Mouse (Mus musculus) G1E (cell line): Measurements from ENCODE around the gene Sgca. TPM values are rescaled to one million over a fixed set of nuclear protein-coding genes. Genes with fewer than 3 reads are reported as not detected.
"Not testable (repeated sequence)": the region's sequence is repeated elsewhere in the genome, so short reads cannot be mapped to it uniquely, and the experiment has no call there.

Experiments
- ATAC-seq: 2 replicates; pipeline ENCODE4 v1.8.0; 2016; ENCODE audit warnings: mild to moderate bottlenecking; ENCODE audit not compliant: insufficient number of reproducible peaks, poor library complexity, low FRiP score, severe bottlenecking; ENCODE audit errors: extremely low read depth
- DNase-seq: peaks from one replicate; pipeline ENCODE4 v3.0.0; 2012; ENCODE audit warnings: low spot score
- H3K27me3 ChIP-seq: 2 replicates; pipeline ENCODE4 v1.6.1; 2012; ENCODE audit warnings: mild to moderate bottlenecking, low read length, inconsistent platforms; ENCODE audit not compliant: insufficient read depth
- H3K36me3 ChIP-seq: replicated peaks from 2 replicates; pipeline ENCODE3; 2012; ENCODE audit warnings: mild to moderate bottlenecking, inconsistent platforms
- H3K4me1 ChIP-seq: 2 replicates; pipeline ENCODE4 v1.6.1; 2012; ENCODE audit warnings: low read depth, low read length, inconsistent platforms, mixed read lengths; ENCODE audit not compliant: insufficient read depth
- H3K4me3 ChIP-seq: 2 replicates; pipeline ENCODE4 v1.5.1; 2012; ENCODE audit warnings: low read depth, mild to moderate bottlenecking, inconsistent platforms, low read length, moderate library complexity, mixed read lengths
- H3K9me3 ChIP-seq: replicated peaks from 2 replicates; pipeline ENCODE4 v1.6.1; 2012; ENCODE audit warnings: inconsistent platforms
- CTCF ChIP-seq: IDR thresholded peaks from 2 replicates; pipeline ENCODE4 v1.5.1; 2012; ENCODE audit warnings: low read depth, low read length, inconsistent platforms, mixed read lengths
- GATA1 ChIP-seq: IDR thresholded peaks from 2 replicates; pipeline ENCODE4 v1.6.1; 2012; ENCODE audit warnings: borderline replicate concordance, low read length, inconsistent platforms, mixed read lengths
- GATA2 ChIP-seq: IDR thresholded peaks from 2 replicates; pipeline ENCODE4 v1.6.1; 2012; ENCODE audit warnings: low read depth, low read length, inconsistent platforms, borderline replicate concordance
- POLR2AphosphoS5 ChIP-seq: IDR thresholded peaks from 2 replicates; pipeline ENCODE4 v1.6.1; 2012; ENCODE audit warnings: low read depth, low read length, inconsistent platforms; ENCODE audit not compliant: insufficient replicate concordance
- TAL1 ChIP-seq: conservative IDR thresholded peaks from 2 replicates; pipeline ENCODE4 v1.6.1; 2012; ENCODE audit warnings: low read depth, low read length, inconsistent platforms, mixed read lengths
- polyA plus RNA-seq: library from polyadenylated mRNA; stranded (reverse); fragments of >175 nt; gene quantifications from 2 replicates; pipeline ENCODE4 v1.2.3, GENCODE M21; 2012
- total RNA-seq, 2 experiments: library from RNA; stranded (forward) in 1 of 2; stranded (reverse) in 1 of 2; fragments of 200-1000 nt in 1 of 2; fragments of >200 nt in 1 of 2; fragmentation: Nextera tagmentation in 1 of 2; gene quantifications; 2 replicates each; pipeline ENCODE4 v1.2.3; 2014 to 2017

Gene Sgca
- total and polyA plus RNA-seq, 3 experiments: 0.87 TPM; not detected in 2

GRCm38 (mm10) chr11:94971895-94972615, 4.1 kb downstream of the Sgca start:
- Histone ChIP-seq H3K9me3 (no peaks in the 10 kb centered on the region), H3K36me3 (no peaks in the 10 kb centered on the region), H3K4me1 (peaks cover 5% of the 10 kb centered on the region), H3K27me3 (peaks cover 74% of the 10 kb centered on the region), H3K4me3 (no peak overlapping the region)
- DNase-seq (no peak), ATAC-seq (no peak)
- TF ChIP-seq GATA2: no peak
- TF ChIP-seq TAL1: no peak
- no peak for TF ChIP-seq POLR2AphosphoS5
- no peak for TF ChIP-seq GATA1
- TF ChIP-seq CTCF: no peak

GRCm38 (mm10) chr11:94970210-94970943, 5.8 kb downstream of the Sgca start:
- H3K27me3 ChIP-seq: peaks cover 68% of the 10 kb centered on the region
- no peak overlapping the region for H3K4me3 ChIP-seq
- TF ChIP-seq GATA2 (no peak), POLR2AphosphoS5 (no peak), GATA1 (no peak), CTCF (0 out of 2 replicates have a peak, but pooled peaks have one; percentile 31)
- peaks cover 5% of the 10 kb centered on the region for H3K4me1 ChIP-seq
- DNase-seq: no peak
- no peak for ATAC-seq
- no peaks in the 10 kb centered on the region for H3K9me3 ChIP-seq
- H3K36me3 ChIP-seq: no peaks in the 10 kb centered on the region

GRCm38 (mm10) chr11:94969709-94970108, 6.4 kb downstream of the Sgca start:
- peaks cover 66% of the 10 kb centered on the region for H3K27me3 ChIP-seq
- H3K36me3 ChIP-seq, DNase-seq, ATAC-seq, H3K4me3 ChIP-seq, H3K9me3 ChIP-seq, H3K4me1 ChIP-seq: not testable (repeated sequence)

- no peak overlapping the region for H3K4me3 ChIP-seq
- DNase-seq: no peak
- H3K4me1 ChIP-seq: peaks cover 3% of the 10 kb centered on the region; the same call in 1 of the 2 replicates
- H3K36me3 ChIP-seq: no peaks in the 10 kb centered on the region
- H3K27me3 ChIP-seq: peaks cover 76% of the 10 kb centered on the region
- no peak for ATAC-seq
- TF ChIP-seq GATA2 (no peak), GATA1 (no peak), POLR2AphosphoS5 (no peak), CTCF (no peak)
- H3K9me3 ChIP-seq: no peaks in the 10 kb centered on the region
Observed at GRCm38 (mm10) chr11:94968187-94968586, 7.9 kb downstream of the Sgca start.

- peaks cover 3% of the 10 kb centered on the region; the same call in 1 of the 2 replicates for H3K4me1 ChIP-seq
- H3K27me3 ChIP-seq: peaks cover 75% of the 10 kb centered on the region
- DNase-seq: no peak
- H3K36me3 ChIP-seq: no peaks in the 10 kb centered on the region
- ATAC-seq: no peak
- H3K4me3 ChIP-seq: no peak within 1 kb of the TSS
- no peaks in the 10 kb centered on the region for H3K9me3 ChIP-seq
- no peak for TF ChIP-seq GATA2
- no peak for TF ChIP-seq CTCF
Observed at GRCm38 (mm10) chr11:94967419-94967818, 8.7 kb downstream of the Sgca start, which contains the start of gene Hils1. Gene Hils1 (plus strand): TSS chr11:94967593.

GRCm38 (mm10) chr11:94962534-94963101, 13.5 kb downstream of the Sgca start:
- Histone ChIP-seq H3K4me1 (peaks cover 12% of the 10 kb centered on the region), H3K4me3 (no peak overlapping the region), H3K9me3 (no peaks in the 10 kb centered on the region), H3K36me3 (no peaks in the 10 kb centered on the region), H3K27me3 (peaks cover 59% of the 10 kb centered on the region)
- DNase-seq (no peak), ATAC-seq (no peak)
- TF ChIP-seq TAL1 (no peak), CTCF (no peak), POLR2AphosphoS5 (no peak), GATA1 (no peak), GATA2 (no peak)
